Mouse (Mus musculus) effector memory CD4-positive, alpha-beta T cell, adult 5 months (primary cell): Measurements from ENCODE around the gene Acyp1. TPM values are rescaled to one million over a fixed set of nuclear protein-coding genes. Genes with fewer than 3 reads are reported as not detected.

ENCODE experiments used
- polyA plus RNA-seq: library from polyadenylated mRNA; unstranded; fragments of 100-300 nt; shearing (Covaris generic); gene quantifications from one replicate; pipeline ENCODE4 v1.2.1, GENCODE M21; 2017

Acyp1 gene
- polyA plus RNA-seq, result 33.0 TPM

GRCm38 (mm10) chr12:85287809-85288485 lies at the start of gene Acyp1:
Gene Acyp1 (minus strand): TSS chr12:85288438.

GRCm38 (mm10) chr12:85288486-85289156 lies 383 bp upstream of the Acyp1 start, which contains the start of gene Zc2hc1c:
Gene Zc2hc1c (plus strand): TSS chr12:85288591.

GRCm38 (mm10) chr12:85270319-85270718 lies 17.9 kb downstream of the Acyp1 start, which contains the start of gene Mlh3:
Gene Mlh3 (minus strand): TSS chr12:85270599.

Other genes starting within 250 kb of the Acyp1 start
- gene Prox2, start 177.7 kb downstream of the Acyp1 start, polyA plus RNA-seq, result 4.6 TPM
- 99.3 TPM for gene Dlst, start 177.6 kb downstream of the Acyp1 start, polyA plus RNA-seq
- gene Rps6kl1, start 137.2 kb downstream of the Acyp1 start, polyA plus RNA-seq, result 1.9 TPM
- not detected for gene Pgf, start 110.6 kb downstream of the Acyp1 start, polyA plus RNA-seq
- gene Eif2b2, start 69.0 kb downstream of the Acyp1 start, polyA plus RNA-seq, result 71.5 TPM
- 3.9 TPM for gene Mlh3, start 17.8 kb downstream of the Acyp1 start, polyA plus RNA-seq
- 0.19 TPM for gene Zc2hc1c, start 153 bp upstream of the Acyp1 start, polyA plus RNA-seq
- 26.1 TPM for gene Nek9, start 50.9 kb upstream of the Acyp1 start, polyA plus RNA-seq
- 209 TPM for gene Tmed10, start 86.4 kb upstream of the Acyp1 start, polyA plus RNA-seq
- 294 TPM for gene Fos, start 185.5 kb upstream of the Acyp1 start, polyA plus RNA-seq